Mouse (Mus musculus): ENCODE results near the gene Olfr1245. TPM values are rescaled to one million over a fixed set of nuclear protein-coding genes. Genes with fewer than 3 reads are reported as not detected.
"Not testable (repeated sequence)": the region's sequence is repeated elsewhere in the genome, so short reads cannot be mapped to it uniquely, and the experiment has no call there.

Olfr1245 gene
- total RNA-seq (2021) = not detected

GRCm38 (mm10) chr2:89578347-89578746 lies at the start of gene Olfr1245:
Olfr1245 (minus strand) TSS chr2:89578447.
- intact Hi-C loops (cut with DNase I) = no loop called here
- no peak for DNase-seq (ENCODE audit: extremely low spot score in 1 of 2, low spot score in 2 of 2)

DNA sequence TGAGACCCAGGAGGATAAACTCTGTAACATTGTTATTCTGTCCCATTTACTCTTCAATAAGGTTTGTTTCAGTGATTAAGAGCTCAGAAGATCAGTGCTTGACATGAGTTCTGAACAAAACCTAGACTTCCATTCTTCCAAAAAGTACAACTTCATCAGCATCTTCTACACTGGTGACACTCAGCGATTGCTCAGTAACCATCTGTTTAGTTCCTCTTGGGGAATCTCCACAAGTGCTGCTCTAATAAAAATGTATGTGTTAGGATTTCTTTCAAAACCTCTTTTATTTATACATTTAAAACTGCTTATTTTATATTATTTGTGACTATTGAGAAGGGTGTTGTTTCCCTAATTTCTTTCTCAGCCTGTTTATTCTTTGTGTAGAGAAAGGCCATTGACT lies 39.9 kb upstream of the Olfr1245 start, which contains the start of gene Olfr1248:
Olfr1248 (minus strand) TSS at position 101 of the 400 bp plus-strand sequence.
- DNase-seq (ENCODE audit: extremely low spot score in 1 of 2, low spot score in 2 of 2); intact Hi-C loops (cut with DNase I): not testable (repeated sequence)

DNA sequence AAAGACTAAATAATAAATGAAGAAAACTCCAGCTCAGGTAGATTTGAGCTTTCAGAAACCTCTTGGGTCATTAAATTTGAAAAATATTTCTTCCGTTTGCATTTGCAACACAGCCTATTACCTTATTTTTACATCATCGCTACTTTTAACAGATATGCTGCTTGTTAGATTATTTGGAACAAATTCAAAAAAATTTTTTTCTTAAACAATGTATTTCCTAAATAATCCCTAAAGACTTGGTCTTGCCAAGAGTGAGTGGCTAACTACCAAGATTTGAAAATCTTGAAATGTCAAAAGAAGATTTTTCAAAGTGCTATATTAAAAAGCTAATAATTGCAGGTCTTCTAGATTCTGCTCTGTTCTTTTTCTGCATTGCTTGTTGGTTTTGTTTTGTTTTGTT lies 35.8 kb upstream of the Olfr1245 start, which contains the start of gene Olfr1247:
Olfr1247 (minus strand) TSS at position 101 of the 400 bp plus-strand sequence.
- intact Hi-C loops (cut with DNase I) = no loop called here

DNA sequence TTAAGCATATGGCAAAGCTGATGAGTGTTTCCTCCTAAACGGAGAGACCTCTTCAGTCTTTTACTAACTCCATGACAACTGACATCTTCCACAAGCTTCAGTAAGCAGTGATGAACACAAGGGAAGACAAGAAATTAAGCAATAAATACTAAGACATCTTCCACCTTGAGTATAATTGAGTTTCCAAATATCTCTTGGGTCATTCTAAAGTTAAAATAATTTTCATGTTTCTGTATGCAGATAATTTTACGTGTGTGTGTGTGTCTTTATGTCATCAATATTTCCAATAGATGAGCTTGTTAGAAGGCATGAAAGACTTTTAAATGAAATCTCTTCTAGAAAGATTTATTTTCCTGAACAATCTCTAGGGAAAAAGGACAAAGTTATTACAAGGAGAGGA lies 14.8 kb upstream of the Olfr1245 start, which contains the start of gene Olfr1246:
Olfr1246 (minus strand) TSS at position 101 of the 400 bp plus-strand sequence.
- DNase-seq (ENCODE audit: extremely low spot score in 1 of 2, low spot score in 2 of 2) = no peak
- intact Hi-C loops (cut with DNase I) = no loop called here

More for the DNA sequence above, 35.8 kb upstream of the Olfr1245 start, which contains the start of gene Olfr1247:
- no peak for DNase-seq (ENCODE audit: extremely low spot score in 1 of 2, low spot score in 2 of 2)

DNA sequence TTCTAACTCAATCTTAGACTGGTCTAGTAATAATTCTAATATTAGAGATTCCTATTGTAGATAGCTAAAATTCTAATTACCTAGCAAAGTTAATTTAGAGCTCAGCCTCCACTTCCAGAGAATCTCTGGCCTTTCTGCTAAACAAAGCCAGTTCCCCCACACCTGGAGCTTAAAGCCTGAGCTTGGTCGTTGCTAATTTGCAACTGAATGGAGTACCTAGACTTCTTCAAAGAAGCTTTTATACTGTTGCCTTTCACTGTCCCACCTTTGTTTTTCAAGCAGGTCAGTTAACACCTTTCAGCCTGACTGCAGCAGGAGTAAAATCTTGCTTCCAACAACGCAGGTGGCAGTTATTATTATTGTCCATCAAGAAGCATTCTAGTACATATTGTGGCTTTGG lies 15.5 kb downstream of the Olfr1245 start:
- DNase-seq (ENCODE audit: extremely low spot score in 1 of 2, low spot score in 2 of 2); intact Hi-C loops (cut with DNase I): not testable (repeated sequence)

GRCm38 (mm10) chr2:89544516-89544915 lies 33.7 kb downstream of the Olfr1245 start:
- no peak for DNase-seq (ENCODE audit: extremely low spot score in 1 of 2, low spot score in 2 of 2)

DNA sequence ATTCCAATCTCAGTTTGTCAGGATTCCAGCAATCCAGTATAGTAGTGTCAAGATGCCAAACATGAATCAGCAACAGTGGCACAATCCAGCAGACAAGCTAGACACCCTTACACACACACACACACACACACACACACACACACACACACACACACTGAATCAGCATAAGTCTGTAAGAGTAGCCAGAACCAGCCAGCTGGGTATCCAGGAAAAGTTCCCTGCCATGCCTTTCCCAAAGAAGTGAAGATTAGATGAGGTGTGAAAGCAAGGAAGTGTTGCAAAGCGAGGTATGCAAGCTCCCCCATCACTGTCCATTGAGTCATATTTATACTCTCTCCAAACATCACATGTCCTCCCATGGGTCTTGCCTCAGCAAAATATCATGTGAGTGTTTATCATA lies 38.3 kb downstream of the Olfr1245 start:
- DNase-seq (ENCODE audit: extremely low spot score in 1 of 2, low spot score in 2 of 2) = no peak
- intact Hi-C loops (cut with DNase I) = no loop called here

More at GRCm38 (mm10) chr2:89544516-89544915, 33.7 kb downstream of the Olfr1245 start:
- intact Hi-C loops (cut with DNase I) = loop anchor here (2.0 kb wide), 1 partner anchor 1194 kb away; no protein-coding TSS in a partner anchor

- intact Hi-C loops (cut with DNase I) = no loop called here
These were observed 46.9 kb downstream of the Olfr1245 start, which contains the start of gene Olfr1243 for GRCm38 (mm10) chr2:89531387-89531786. Olfr1243 (minus strand) TSS chr2:89531487.

More at GRCm38 (mm10) chr2:89531387-89531786, 46.9 kb downstream of the Olfr1245 start, which contains the start of gene Olfr1243:
- DNase-seq (ENCODE audit: extremely low spot score in 1 of 2, low spot score in 2 of 2) = no peak

Other genes starting within 250 kb of the Olfr1245 start
- gene Olfr1232, start 248.8 kb downstream of the Olfr1245 start, total RNA-seq (2021) = not detected
- not detected for gene Olfr1233, start 236.0 kb downstream of the Olfr1245 start, total RNA-seq (2021)
- not detected for gene Olfr1234, start 213.6 kb downstream of the Olfr1245 start, total RNA-seq (2021)
- gene Olfr1238, start 168.8 kb downstream of the Olfr1245 start, total RNA-seq (2021) = not detected
- not detected for gene Olfr1239, start 158.0 kb downstream of the Olfr1245 start, total RNA-seq (2021)
- gene Olfr1240, start 135.4 kb downstream of the Olfr1245 start, total RNA-seq (2021) = not detected
- gene Olfr1241, start 91.3 kb downstream of the Olfr1245 start, total RNA-seq (2021) = not detected
- gene Olfr1242, start 80.1 kb downstream of the Olfr1245 start, total RNA-seq (2021) = not detected
- gene Olfr1243, start 47.0 kb downstream of the Olfr1245 start, total RNA-seq (2021) = not detected
- gene Olfr1246, start 14.7 kb upstream of the Olfr1245 start, total RNA-seq (2021) = not detected
- gene Olfr1247, start 35.7 kb upstream of the Olfr1245 start, total RNA-seq (2021) = under 1 TPM; 0.16 to 0.17 TPM
- not detected for gene Olfr1248, start 39.8 kb upstream of the Olfr1245 start, total RNA-seq (2021)
- gene Olfr1249, start 56.5 kb upstream of the Olfr1245 start, total RNA-seq (2021) = not detected
- under 1 TPM; 0.06 to 0.10 TPM for gene Olfr1250, start 83.0 kb upstream of the Olfr1245 start, total RNA-seq (2021)
- gene Olfr1251, start 93.5 kb upstream of the Olfr1245 start, total RNA-seq (2021) = not detected
- gene Olfr1252, start 146.6 kb upstream of the Olfr1245 start, total RNA-seq (2021) = not detected
- not detected for gene Olfr1253, start 178.6 kb upstream of the Olfr1245 start, total RNA-seq (2021)
- gene Olfr1254, start 215.2 kb upstream of the Olfr1245 start, total RNA-seq (2021) = not detected
- not detected for gene Olfr1255, start 233.6 kb upstream of the Olfr1245 start, total RNA-seq (2021)

All from left cerebral cortex, postnatal 10 days (tissue).